Mouse (Mus musculus) megakaryocyte progenitor cell, adult 5-6 weeks (primary cell): ENCODE data around the gene Pheta1. TPM values are rescaled to one million over a fixed set of nuclear protein-coding genes. Genes with fewer than 3 reads are reported as not detected.

Experiments
- ATAC-seq: replicated peaks from 2 replicates; pipeline ENCODE4 v1.8.0; 2016; ENCODE audit warnings: mild to moderate bottlenecking, moderate TSS enrichment, inconsistent platforms; ENCODE audit not compliant: poor library complexity
- total RNA-seq, 2 experiments: library from RNA; stranded (forward) in 1 of 2; stranded (reverse) in 1 of 2; fragments of 157-497, 149-512 nt in 1 of 2; fragments of 200-1000 nt in 1 of 2; gene quantifications; 2 replicates each; pipeline versions ENCODE4 v1.2.3 to v1.2.4; 2015 to 2017

Pheta1 gene
- total RNA-seq, 2 experiments from 2014 or later, result 0.35 to 2.4 TPM

- ATAC-seq, result peak; percentile 72
Observed at GRCm38 (mm10) chr5:121824121-121824520, 24.7 kb upstream of the Pheta1 start.

DNA sequence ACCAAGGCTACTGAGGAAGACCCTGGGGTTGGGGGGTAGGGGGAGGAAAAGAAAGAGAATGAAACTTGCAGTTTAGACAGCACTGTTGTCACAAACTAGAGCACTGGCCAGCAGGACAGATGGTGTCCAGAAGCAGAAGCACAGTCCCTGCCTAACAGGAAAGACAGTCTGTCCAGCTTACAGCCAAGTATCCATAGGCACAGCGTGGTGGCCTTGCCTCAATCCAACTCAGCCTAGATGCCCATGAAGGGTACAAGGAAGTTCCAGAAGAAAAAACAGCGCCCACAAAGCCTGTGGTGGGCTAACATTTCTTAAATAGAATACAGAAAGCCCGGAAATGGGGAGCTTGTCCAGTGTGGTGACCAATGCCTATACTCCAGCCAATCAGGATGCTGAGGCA is 23.2 kb upstream of the Pheta1 start:
- ATAC-seq, result no peak

GRCm38 (mm10) chr5:121827876-121828275 is 20.9 kb upstream of the Pheta1 start:
- ATAC-seq, result no peak

- no peak for ATAC-seq
Observed at GRCm38 (mm10) chr5:121828491-121829432, 20.0 kb upstream of the Pheta1 start.

- ATAC-seq, result no peak
Observed at GRCm38 (mm10) chr5:121831002-121831601, 17.7 kb upstream of the Pheta1 start.

GRCm38 (mm10) chr5:121832376-121833155 is 16.2 kb upstream of the Pheta1 start:
- no peak for ATAC-seq

- ATAC-seq, result no peak
Observed at GRCm38 (mm10) chr5:121833159-121833558, 15.6 kb upstream of the Pheta1 start.

DNA sequence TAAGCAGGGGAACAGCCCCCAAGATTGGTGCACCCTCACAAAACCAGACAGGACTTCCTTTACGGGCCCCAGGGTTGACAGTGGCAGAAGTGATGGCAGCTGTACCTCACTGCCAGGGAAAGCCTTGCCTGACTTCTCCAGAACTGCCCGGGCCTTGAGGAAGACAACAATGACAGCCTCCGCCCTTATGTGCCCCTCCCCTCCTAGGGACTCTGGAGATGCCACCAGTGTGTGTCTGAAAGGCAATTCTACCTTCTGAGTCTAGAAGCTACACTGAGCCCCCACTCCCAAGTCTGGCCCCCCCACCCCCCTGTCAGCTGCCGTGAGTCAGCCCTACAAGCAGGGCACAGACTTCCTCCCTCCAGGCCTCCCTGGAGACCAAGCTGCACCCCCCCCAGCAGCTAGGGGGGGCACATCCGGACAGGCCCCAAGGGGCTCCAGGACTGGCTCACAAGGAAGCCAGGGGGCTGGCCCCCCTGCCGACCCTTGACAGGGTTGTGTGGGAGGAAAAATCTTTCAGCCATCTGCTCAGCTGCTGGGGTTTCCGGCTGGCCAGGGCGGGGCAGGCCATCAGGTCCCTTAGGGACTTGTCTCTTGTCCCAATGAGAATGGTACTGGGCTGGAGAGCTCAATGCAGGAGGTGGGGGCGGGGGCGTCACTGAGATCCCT is 15.1 kb upstream of the Pheta1 start:
- peak; percentile 9; the same call in 1 of the 2 replicates for ATAC-seq

DNA sequence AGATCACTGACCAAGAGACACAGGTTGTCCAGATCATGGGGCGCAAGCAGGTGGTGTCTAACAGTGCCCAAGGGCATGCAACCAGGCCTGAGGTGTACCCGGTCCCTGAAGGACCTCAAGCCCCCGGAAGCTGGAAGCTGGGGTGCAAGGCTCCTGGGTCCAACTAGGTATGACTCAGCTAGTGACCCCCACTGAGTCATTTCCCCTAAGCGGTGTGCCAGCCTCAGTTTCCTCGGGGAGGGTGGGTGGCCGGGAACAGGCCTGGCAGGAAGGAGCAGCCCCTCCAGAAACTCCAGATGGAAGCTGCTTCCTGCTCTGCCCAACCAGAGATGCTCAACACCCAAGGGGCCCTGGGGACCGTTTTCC is 14.6 kb upstream of the Pheta1 start:
- no peak for ATAC-seq

DNA sequence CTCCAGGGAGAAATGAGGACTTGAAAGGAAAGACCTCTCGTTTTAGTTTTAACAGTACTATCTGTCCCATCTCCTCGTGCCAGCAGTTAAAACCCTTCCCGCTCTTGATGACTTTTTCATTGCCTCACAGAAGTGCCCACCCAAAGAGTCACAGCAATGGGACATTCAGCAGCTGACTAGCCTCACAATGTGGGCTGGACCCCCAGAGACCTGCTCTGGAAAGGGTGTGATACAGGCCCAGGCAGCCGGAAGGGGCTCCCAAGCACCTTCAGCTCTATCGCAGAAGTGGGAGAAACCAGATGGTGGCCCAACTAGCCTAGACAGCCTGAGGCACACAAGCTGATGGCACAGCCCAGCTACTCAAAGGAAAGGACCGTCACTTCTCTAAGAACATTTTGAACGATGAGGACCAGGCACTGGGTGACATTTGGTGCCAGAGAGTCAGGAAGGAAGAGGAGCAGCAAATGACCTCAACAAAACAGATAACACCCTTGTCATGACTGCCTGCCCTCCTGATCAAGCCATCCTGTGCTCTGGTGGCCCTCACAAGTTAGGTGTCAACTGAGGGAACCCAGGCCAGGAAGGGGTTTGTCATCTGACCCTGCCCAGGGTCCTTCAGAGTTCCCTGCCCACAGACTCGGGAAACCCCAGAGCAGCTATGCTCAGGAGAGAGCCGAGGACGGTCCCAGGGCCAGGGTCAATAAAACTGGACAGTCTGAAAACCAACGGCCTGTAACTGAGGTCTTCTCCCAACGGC is 13.6 kb upstream of the Pheta1 start:
- ATAC-seq, result no peak

DNA sequence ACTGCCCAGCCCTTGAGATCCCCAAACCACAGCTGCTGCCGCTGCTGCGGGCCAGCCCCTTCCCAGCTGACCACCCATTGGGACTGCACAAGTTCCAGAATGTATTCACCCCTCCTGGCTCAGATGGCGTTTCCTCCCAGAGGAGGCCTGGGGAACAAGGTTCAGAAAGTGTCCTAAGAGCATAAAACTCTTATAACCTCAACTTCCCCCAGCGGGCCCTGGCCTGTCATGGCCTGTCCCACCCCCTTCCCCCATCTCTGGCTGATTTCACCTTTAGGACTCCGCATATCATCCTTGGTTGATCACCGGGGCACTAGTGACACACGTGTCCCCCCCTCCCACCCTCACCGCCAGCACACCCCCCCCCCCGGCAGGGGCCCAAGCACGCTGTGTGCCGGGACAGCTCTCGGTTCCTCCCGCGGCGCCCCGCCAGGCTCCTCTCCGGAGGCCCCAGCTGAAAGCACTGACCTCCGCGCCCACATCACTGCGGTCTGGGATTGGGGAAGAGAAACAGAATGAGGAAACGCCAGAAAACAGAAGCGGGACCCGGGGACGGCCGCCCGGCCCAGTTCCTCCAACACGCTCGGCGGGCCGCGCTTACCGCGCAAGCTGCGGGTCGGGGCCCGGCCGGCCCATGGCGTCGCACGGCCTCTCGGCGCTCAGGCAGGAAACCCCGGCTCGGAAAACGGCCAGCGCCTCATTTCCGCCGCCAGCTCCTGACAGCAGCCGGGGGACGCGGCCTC is 12.7 kb upstream of the Pheta1 start:
- peak; percentile 16 for ATAC-seq

DNA sequence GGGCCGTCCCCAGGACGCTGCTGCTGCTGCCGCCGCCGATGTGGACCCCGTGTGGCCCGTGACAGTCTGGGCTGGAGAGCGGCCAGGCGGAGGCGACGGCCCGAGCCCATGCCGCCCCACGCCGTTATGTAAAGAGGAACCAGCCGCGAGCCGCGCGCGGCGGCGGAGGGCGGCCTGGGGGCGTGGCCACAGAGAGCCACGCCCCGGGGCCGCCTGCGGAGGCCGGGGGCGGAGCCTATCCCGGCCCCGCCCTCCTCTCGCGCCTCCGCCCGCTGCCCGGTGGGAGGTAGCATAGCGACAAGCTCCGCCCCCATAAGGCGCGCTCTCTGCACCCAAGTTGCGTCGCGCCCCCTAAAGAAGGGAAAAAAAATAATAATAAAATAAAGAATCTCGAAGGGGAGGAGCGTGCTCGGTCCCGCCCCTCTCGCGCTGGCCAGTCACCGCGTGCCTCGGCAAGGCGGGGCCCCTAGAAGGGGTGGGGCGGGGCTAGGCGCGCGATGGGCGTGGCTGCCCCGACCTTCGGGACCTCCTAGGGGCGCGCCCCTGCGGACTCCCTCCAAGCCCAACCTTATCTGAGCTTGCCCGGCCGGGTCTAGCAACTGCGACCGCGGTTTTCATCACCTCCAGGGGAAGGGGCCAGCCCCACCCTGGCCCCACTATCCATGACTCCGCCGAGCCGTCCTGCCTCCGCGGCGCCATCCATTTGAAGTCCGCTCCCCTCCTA is 11.9 kb upstream of the Pheta1 start:
- ATAC-seq, result peak; percentile 60

GRCm38 (mm10) chr5:121837441-121838340 is 11.1 kb upstream of the Pheta1 start, which contains the start of gene Sh2b3:
Gene Sh2b3 (minus strand): TSS chr5:121837646.
- no peak for ATAC-seq

DNA sequence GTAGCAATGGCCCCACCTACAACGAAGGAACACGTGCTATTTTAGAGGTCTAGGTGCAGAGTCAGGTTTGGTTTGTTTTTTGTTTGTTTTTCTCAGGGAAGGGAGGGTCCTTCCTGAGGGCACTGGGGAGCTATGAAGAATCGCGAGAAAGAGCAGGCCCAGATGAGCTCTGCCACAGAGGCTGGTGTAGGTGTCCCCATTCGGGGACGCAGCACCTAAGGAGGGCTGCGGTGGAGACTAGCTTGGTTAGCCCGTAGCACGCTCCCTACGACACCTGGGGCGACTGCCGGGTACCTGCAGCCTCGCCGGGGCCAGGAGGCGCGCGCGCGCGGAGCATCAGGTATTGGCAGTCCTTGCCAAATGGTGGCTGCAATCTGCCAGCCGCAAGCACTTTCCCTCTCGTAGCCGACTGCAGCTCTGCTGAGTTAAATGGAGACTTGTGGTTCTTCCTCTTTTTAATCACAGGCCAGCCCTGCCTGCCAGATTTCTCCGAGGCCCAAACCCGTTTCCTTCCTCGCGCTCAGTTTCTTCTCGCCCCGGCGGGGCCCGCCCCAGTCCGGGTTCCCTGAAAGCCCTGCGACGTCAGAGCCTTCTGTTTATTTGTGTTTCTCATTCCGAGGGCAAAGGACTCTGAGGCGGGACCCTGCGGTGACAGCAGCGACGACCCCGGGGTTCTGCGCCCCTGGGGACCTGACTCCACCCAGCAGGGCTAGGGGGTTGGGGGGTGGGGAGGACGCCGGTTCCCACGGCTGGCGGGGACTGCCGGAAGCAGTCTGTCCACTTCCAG is 10.2 kb upstream of the Pheta1 start:
- ATAC-seq, result peak; percentile 12

- ATAC-seq, result no peak
Observed at GRCm38 (mm10) chr5:121839128-121839473, 9.7 kb upstream of the Pheta1 start.

GRCm38 (mm10) chr5:121841516-121841915 is 7.3 kb upstream of the Pheta1 start:
- no peak for ATAC-seq

- ATAC-seq, result no peak
Observed at GRCm38 (mm10) chr5:121841973-121842372, 6.8 kb upstream of the Pheta1 start.
